Mouse (Mus musculus): ENCODE results near the gene Krtap16-3. TPM values are rescaled to one million over a fixed set of nuclear protein-coding genes. Genes with fewer than 3 reads are reported as not detected.

Gene Krtap16-3
- polyA plus RNA-seq (2017; shearing (Covaris generic)): not detected

DNA sequence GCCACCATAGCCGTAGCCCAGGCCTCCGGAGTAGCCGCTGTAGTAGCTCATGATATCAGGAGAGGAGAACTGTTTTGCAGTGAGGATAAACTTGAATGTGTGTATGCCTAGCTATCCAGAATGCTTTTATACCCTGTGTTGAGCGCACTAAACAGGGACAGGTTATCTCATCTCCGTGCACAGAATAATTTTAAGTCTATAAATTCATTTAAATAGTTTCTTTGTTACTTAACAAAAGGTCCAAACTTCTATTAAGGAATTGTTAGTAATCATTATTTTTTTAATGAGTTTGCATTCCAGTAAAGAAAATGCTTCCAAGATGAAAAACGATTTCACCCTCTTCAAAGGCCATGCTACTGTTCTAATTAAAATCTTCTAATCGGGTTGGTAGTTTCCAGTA lies at the start of gene Krtap16-3:
Gene Krtap16-3, minus strand, starts transcription at position 101 of the 400 bp plus-strand sequence.

DNA sequence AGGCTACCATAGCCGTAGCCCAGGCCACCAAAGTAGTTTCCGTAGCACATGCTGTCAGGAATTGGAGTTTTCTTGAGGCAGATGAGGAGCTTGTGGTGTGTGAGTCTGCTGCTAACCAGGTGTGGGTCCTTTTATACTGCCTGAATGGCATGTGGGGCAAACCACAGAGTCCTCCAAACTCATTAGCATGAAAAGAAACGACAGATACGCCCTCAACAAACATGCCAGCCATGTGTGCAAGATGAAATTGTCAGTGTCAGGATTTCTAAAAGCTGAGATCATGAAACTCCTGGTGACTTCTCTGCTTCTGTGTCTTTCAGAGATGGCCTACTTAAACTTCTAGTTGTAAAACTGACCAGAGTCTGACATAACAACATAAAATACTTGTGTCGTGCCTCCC lies 48.0 kb upstream of the Krtap16-3 start, which contains the start of gene Krtap22-2:
Gene Krtap22-2, minus strand, starts transcription at position 101 of the 400 bp plus-strand sequence.

DNA sequence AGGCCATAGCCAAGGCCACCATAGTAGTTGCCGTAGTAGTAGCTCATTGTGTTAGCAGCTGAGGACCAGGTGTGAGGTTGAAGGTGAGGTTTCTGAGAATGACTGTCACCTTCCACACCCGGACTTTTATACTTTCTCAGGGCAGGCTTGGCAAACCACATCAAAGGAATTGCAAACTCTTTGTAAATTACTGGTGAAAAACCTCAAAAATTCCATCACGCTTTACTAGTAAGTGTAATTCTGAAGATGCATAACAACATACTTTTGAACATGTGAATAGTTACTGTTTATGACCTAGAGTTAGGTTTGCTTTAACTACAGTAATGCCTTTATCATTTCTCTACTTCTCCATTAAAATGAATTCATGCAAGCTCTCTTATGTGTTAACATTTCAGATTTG lies 30.5 kb downstream of the Krtap16-3 start, which contains the start of gene Krtap19-9b:
Gene Krtap19-9b, minus strand, starts transcription at position 101 of the 400 bp plus-strand sequence.

Other genes starting within 250 kb of the Krtap16-3 start
- not detected for gene Krtap13-1, start 234.0 kb downstream of the Krtap16-3 start, polyA plus RNA-seq (2017; shearing (Covaris generic))
- not detected for gene Krtap13, start 211.2 kb downstream of the Krtap16-3 start, polyA plus RNA-seq (2017; shearing (Covaris generic))
- gene 2310034C09Rik, start 204.0 kb downstream of the Krtap16-3 start, polyA plus RNA-seq (2017; shearing (Covaris generic)): not detected
- not detected for gene 2310057N15Rik, start 188.7 kb downstream of the Krtap16-3 start, polyA plus RNA-seq (2017; shearing (Covaris generic))
- not detected for gene Gm5965, start 185.0 kb downstream of the Krtap16-3 start, polyA plus RNA-seq (2017; shearing (Covaris generic))
- gene Gm20741, start 150.7 kb downstream of the Krtap16-3 start, polyA plus RNA-seq (2017; shearing (Covaris generic)): not detected
- gene Krtap15, start 142.7 kb downstream of the Krtap16-3 start, polyA plus RNA-seq (2017; shearing (Covaris generic)): not detected
- not detected for gene Krtap14, start 136.7 kb downstream of the Krtap16-3 start, polyA plus RNA-seq (2017; shearing (Covaris generic))
- gene Krtap19-1, start 93.5 kb downstream of the Krtap16-3 start, polyA plus RNA-seq (2017; shearing (Covaris generic)): not detected
- not detected for gene Krtap19-2, start 88.6 kb downstream of the Krtap16-3 start, polyA plus RNA-seq (2017; shearing (Covaris generic))
- not detected for gene Krtap19-3, start 84.8 kb downstream of the Krtap16-3 start, polyA plus RNA-seq (2017; shearing (Covaris generic))
- gene Krtap19-4, start 77.8 kb downstream of the Krtap16-3 start, polyA plus RNA-seq (2017; shearing (Covaris generic)): not detected
- not detected for gene Krtap19-5, start 66.4 kb downstream of the Krtap16-3 start, polyA plus RNA-seq (2017; shearing (Covaris generic))
- not detected for gene Krtap19-9b, start 30.6 kb downstream of the Krtap16-3 start, polyA plus RNA-seq (2017; shearing (Covaris generic))
- gene Krtap22-2, start 47.9 kb upstream of the Krtap16-3 start, polyA plus RNA-seq (2017; shearing (Covaris generic)): not detected
- not detected for gene Gm10229, start 52.4 kb upstream of the Krtap16-3 start, polyA plus RNA-seq (2017; shearing (Covaris generic))
- not detected for gene Krtap6-1, start 68.8 kb upstream of the Krtap16-3 start, polyA plus RNA-seq (2017; shearing (Covaris generic))
- gene Gm10228, start 78.6 kb upstream of the Krtap16-3 start, polyA plus RNA-seq (2017; shearing (Covaris generic)): not detected
- gene Krtap6-5, start 85.0 kb upstream of the Krtap16-3 start, polyA plus RNA-seq (2017; shearing (Covaris generic)): not detected
- not detected for gene 1110025L11Rik, start 101.1 kb upstream of the Krtap16-3 start, polyA plus RNA-seq (2017; shearing (Covaris generic))
- not detected for gene Krtap6-3, start 121.1 kb upstream of the Krtap16-3 start, polyA plus RNA-seq (2017; shearing (Covaris generic))
- not detected for gene Gm6358, start 178.0 kb upstream of the Krtap16-3 start, polyA plus RNA-seq (2017; shearing (Covaris generic))
- gene Gm10061, start 188.2 kb upstream of the Krtap16-3 start, polyA plus RNA-seq (2017; shearing (Covaris generic)): not detected
- gene Gm9789, start 195.1 kb upstream of the Krtap16-3 start, polyA plus RNA-seq (2017; shearing (Covaris generic)): not detected
- not detected for gene Gm7735, start 206.6 kb upstream of the Krtap16-3 start, polyA plus RNA-seq (2017; shearing (Covaris generic))
- gene 1110057P08Rik, start 211.9 kb upstream of the Krtap16-3 start, polyA plus RNA-seq (2017; shearing (Covaris generic)): not detected
- gene Krtap20-2, start 243.0 kb upstream of the Krtap16-3 start, polyA plus RNA-seq (2017; shearing (Covaris generic)): not detected